Mouse (Mus musculus): ENCODE data around the gene Trpm8. TPM values are rescaled to one million over a fixed set of nuclear protein-coding genes. Genes with fewer than 3 reads are reported as not detected.

Gene Trpm8
- total RNA-seq, 2 experiments from 2014 or later, result not detected

GRCm38 (mm10) chr1:88245881-88246280, 31.6 kb upstream of the Trpm8 start:
- ATAC-seq (replicated peaks; ENCODE audit: low FRiP score, low TSS enrichment, poor library complexity, severe bottlenecking), result no peak

GRCm38 (mm10) chr1:88246386-88246785, 31.1 kb upstream of the Trpm8 start:
- ATAC-seq (replicated peaks; ENCODE audit: low FRiP score, low TSS enrichment, poor library complexity, severe bottlenecking), result no peak

GRCm38 (mm10) chr1:88247660-88248059, 29.8 kb upstream of the Trpm8 start:
- no peak for ATAC-seq (replicated peaks; ENCODE audit: low FRiP score, low TSS enrichment, poor library complexity, severe bottlenecking)

GRCm38 (mm10) chr1:88248658-88249057, 28.8 kb upstream of the Trpm8 start:
- ATAC-seq (replicated peaks; ENCODE audit: low FRiP score, low TSS enrichment, poor library complexity, severe bottlenecking), result no peak

GRCm38 (mm10) chr1:88249596-88249995, 27.9 kb upstream of the Trpm8 start:
- peak; percentile 0; the same call in 1 of the 2 replicates for ATAC-seq (replicated peaks; ENCODE audit: low FRiP score, low TSS enrichment, poor library complexity, severe bottlenecking)

GRCm38 (mm10) chr1:88250023-88250422, 27.4 kb upstream of the Trpm8 start:
- no peak for ATAC-seq (replicated peaks; ENCODE audit: low FRiP score, low TSS enrichment, poor library complexity, severe bottlenecking)

GRCm38 (mm10) chr1:88253106-88253505, 24.4 kb upstream of the Trpm8 start:
- ATAC-seq (replicated peaks; ENCODE audit: low FRiP score, low TSS enrichment, poor library complexity, severe bottlenecking), result no peak

GRCm38 (mm10) chr1:88253540-88253939, 23.9 kb upstream of the Trpm8 start:
- peak; percentile 6 for ATAC-seq (replicated peaks; ENCODE audit: low FRiP score, low TSS enrichment, poor library complexity, severe bottlenecking)

GRCm38 (mm10) chr1:88254793-88255465, 22.5 kb upstream of the Trpm8 start:
- no peak for ATAC-seq (replicated peaks; ENCODE audit: low FRiP score, low TSS enrichment, poor library complexity, severe bottlenecking)

- no peak for ATAC-seq (replicated peaks; ENCODE audit: low FRiP score, low TSS enrichment, poor library complexity, severe bottlenecking)
Observed at GRCm38 (mm10) chr1:88255466-88255857, 22.0 kb upstream of the Trpm8 start.

GRCm38 (mm10) chr1:88255989-88256754, 21.3 kb upstream of the Trpm8 start:
- ATAC-seq (replicated peaks; ENCODE audit: low FRiP score, low TSS enrichment, poor library complexity, severe bottlenecking), result no peak

GRCm38 (mm10) chr1:88256886-88257663, 20.4 kb upstream of the Trpm8 start:
- no peak for ATAC-seq (replicated peaks; ENCODE audit: low FRiP score, low TSS enrichment, poor library complexity, severe bottlenecking)

- ATAC-seq (replicated peaks; ENCODE audit: low FRiP score, low TSS enrichment, poor library complexity, severe bottlenecking), result no peak
Observed at GRCm38 (mm10) chr1:88257681-88258080, 19.8 kb upstream of the Trpm8 start.

GRCm38 (mm10) chr1:88258361-88258760, 19.1 kb upstream of the Trpm8 start:
- ATAC-seq (replicated peaks; ENCODE audit: low FRiP score, low TSS enrichment, poor library complexity, severe bottlenecking), result no peak

GRCm38 (mm10) chr1:88258881-88259642, 18.4 kb upstream of the Trpm8 start:
- ATAC-seq (replicated peaks; ENCODE audit: low FRiP score, low TSS enrichment, poor library complexity, severe bottlenecking), result peak; percentile 19

GRCm38 (mm10) chr1:88259643-88260024, 17.8 kb upstream of the Trpm8 start:
- peak; percentile 1 for ATAC-seq (replicated peaks; ENCODE audit: low FRiP score, low TSS enrichment, poor library complexity, severe bottlenecking)

- 0 out of 2 replicates have a peak, but pooled peaks have one; percentile 0 for ATAC-seq (replicated peaks; ENCODE audit: low FRiP score, low TSS enrichment, poor library complexity, severe bottlenecking)
Observed at GRCm38 (mm10) chr1:88260114-88260513, 17.3 kb upstream of the Trpm8 start.

GRCm38 (mm10) chr1:88260604-88261377, 16.7 kb upstream of the Trpm8 start:
- peak; percentile 0 for ATAC-seq (replicated peaks; ENCODE audit: low FRiP score, low TSS enrichment, poor library complexity, severe bottlenecking)

- ATAC-seq (replicated peaks; ENCODE audit: low FRiP score, low TSS enrichment, poor library complexity, severe bottlenecking), result peak; percentile 3
Observed at GRCm38 (mm10) chr1:88261706-88262105, 15.8 kb upstream of the Trpm8 start.
